Mouse (Mus musculus): Measurements from ENCODE around the gene Snx21. TPM values are rescaled to one million over a fixed set of nuclear protein-coding genes. Genes with fewer than 3 reads are reported as not detected.

Gene Snx21
- polyA plus RNA-seq, 1 experiment: 1.5 TPM

DNA sequence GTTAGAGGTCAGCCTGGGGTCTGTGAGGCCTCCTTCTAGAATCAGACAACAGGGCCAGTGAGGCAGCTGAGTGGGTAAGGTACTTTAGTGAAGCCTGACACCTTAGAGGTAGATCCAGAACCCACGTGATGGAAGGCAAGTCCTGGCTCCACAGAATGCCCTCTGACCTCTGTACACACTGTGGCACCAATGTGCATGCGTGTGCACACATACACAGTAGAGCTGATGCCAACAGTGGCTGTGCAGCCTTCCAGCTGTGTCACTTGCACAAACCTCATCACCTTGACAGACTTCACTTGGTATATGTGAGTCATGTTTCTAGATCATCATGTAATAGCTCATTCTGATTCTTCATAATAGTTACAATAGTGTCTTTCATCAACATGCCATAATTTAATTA, 33.2 kb upstream of the Snx21 start:
- H3K4me3 ChIP-seq (replicated peaks): no peak overlapping the region
- TF ChIP-seq GATA1 (IDR thresholded peaks at IDR 0.05; ENCODE audit: low read length): no peak
- no peak for TF ChIP-seq TAL1 (IDR thresholded peaks at IDR 0.05; ENCODE audit: low read length)
- peaks cover 9% of the 10 kb centered on the region for H3K9me3 ChIP-seq (ENCODE audit: control insufficient read depth, low read length)
- H3K27me3 ChIP-seq (ENCODE audit: control insufficient read depth): no peaks in the 10 kb centered on the region
- H3K4me1 ChIP-seq (ENCODE audit: control insufficient read depth): peaks cover 57% of the 10 kb centered on the region
- H3K36me3 ChIP-seq (ENCODE audit: control insufficient read depth): peaks cover 100% of the 10 kb centered on the region

DNA sequence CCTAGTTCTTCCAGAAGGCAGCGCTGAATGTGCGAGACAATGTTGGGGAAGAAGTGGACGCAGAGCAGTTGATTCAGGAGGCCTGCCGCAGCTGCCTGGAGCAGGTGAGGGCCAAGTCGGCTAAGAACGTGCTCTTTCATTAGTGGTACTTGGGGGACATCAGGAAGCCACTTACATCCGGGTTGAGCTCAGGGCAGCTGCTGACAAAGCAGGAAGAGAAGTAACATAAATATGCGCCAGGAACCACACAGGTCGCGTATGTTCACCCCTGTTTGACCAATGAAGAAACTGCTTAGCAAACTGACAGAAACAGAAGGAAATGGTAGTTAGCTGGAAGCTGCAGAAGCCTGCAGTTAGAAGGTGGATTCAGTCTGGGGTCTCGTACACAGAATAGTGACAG, 31.5 kb upstream of the Snx21 start:
- no peak for TF ChIP-seq TAL1 (IDR thresholded peaks at IDR 0.05; ENCODE audit: low read length)
- TF ChIP-seq GATA1 (IDR thresholded peaks at IDR 0.05; ENCODE audit: low read length): no peak
- peaks cover 9% of the 10 kb centered on the region for H3K9me3 ChIP-seq (ENCODE audit: control insufficient read depth, low read length)
- H3K4me3 ChIP-seq (replicated peaks): no peak overlapping the region
- peaks cover 57% of the 10 kb centered on the region for H3K4me1 ChIP-seq (ENCODE audit: control insufficient read depth)
- H3K27me3 ChIP-seq (ENCODE audit: control insufficient read depth): no peaks in the 10 kb centered on the region
- H3K36me3 ChIP-seq (ENCODE audit: control insufficient read depth): peaks cover 100% of the 10 kb centered on the region

DNA sequence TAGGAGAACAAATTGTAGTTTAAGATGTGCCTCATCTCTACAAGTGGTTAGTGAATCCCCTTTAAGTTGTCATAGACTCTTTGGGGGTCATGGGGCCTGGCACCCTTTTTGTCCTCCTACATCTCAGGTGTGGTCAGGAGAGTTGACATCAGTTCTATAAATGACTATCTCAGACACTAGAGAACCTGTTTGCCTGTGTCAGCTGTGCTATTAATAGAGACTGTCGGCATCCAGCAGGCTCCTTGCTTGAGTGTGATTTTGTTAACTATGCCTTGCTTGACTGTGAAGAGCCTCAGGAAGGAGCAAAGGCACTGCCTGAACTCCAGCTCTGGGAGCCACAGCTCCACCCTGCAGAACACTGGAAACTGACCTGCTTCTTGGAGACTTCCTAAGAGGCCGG, 30.8 kb upstream of the Snx21 start:
- H3K27me3 ChIP-seq (ENCODE audit: control insufficient read depth): no peaks in the 10 kb centered on the region
- H3K4me3 ChIP-seq (replicated peaks): no peak overlapping the region
- TF ChIP-seq TAL1 (IDR thresholded peaks at IDR 0.05; ENCODE audit: low read length) (no peak), GATA1 (IDR thresholded peaks at IDR 0.05; ENCODE audit: low read length) (no peak)
- peaks cover 59% of the 10 kb centered on the region for H3K4me1 ChIP-seq (ENCODE audit: control insufficient read depth)
- peaks cover 9% of the 10 kb centered on the region for H3K9me3 ChIP-seq (ENCODE audit: control insufficient read depth, low read length)
- peaks cover 100% of the 10 kb centered on the region for H3K36me3 ChIP-seq (ENCODE audit: control insufficient read depth)

DNA sequence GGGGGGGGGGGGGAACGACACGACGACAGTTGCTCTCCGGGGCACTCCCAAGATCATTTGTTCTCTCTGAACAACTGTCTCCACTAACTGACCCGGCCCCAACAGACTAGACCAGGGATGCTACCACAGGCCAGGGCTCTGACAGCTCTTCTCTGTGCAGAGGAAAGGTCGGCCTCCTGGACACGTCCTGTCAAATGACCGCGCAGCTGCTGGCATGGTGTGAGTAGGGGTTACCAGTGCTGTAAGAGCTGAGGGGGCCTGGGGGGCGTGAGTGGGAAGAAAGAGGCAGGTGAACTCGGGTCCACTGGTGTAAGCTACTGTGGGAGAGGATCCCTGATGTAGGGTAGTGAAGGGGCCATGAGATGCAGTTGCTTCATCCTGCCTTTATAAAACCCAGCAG, 27.8 kb upstream of the Snx21 start:
- H3K27me3 ChIP-seq (ENCODE audit: control insufficient read depth): no peaks in the 10 kb centered on the region
- peaks cover 80% of the 10 kb centered on the region for H3K4me1 ChIP-seq (ENCODE audit: control insufficient read depth)
- peaks cover 9% of the 10 kb centered on the region for H3K9me3 ChIP-seq (ENCODE audit: control insufficient read depth, low read length)
- no peak overlapping the region for H3K4me3 ChIP-seq (replicated peaks)
- TF ChIP-seq TAL1 (IDR thresholded peaks at IDR 0.05; ENCODE audit: low read length): no peak
- TF ChIP-seq GATA1 (IDR thresholded peaks at IDR 0.05; ENCODE audit: low read length): no peak
- peaks cover 100% of the 10 kb centered on the region for H3K36me3 ChIP-seq (ENCODE audit: control insufficient read depth)

DNA sequence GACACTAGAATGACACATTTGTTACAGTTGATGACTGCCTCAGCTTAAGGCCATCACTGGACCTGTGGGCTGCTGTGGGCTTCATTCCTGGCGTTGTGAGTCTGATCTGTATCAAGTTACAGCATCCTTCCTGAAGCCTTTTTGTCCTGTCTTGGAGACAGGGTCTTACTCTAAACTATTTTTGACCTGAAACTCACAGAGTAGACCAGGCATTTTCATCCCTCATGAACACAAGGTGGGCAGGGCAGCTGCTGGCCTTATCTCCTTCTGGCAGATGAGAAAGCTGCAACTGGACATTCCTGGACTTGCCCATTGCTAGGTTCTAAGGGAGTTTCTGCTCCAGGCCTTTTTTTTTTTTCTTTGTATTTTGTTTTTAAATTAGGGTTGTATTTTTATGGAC, 26.9 kb upstream of the Snx21 start:
- peaks cover 9% of the 10 kb centered on the region for H3K9me3 ChIP-seq (ENCODE audit: control insufficient read depth, low read length)
- H3K4me3 ChIP-seq (replicated peaks): peak overlapping the region; percentile 1
- H3K27me3 ChIP-seq (ENCODE audit: control insufficient read depth): no peaks in the 10 kb centered on the region
- H3K4me1 ChIP-seq (ENCODE audit: control insufficient read depth): peaks cover 86% of the 10 kb centered on the region
- TF ChIP-seq TAL1 (IDR thresholded peaks at IDR 0.05; ENCODE audit: low read length) (peak; percentile 86), GATA1 (IDR thresholded peaks at IDR 0.05; ENCODE audit: low read length) (peak; percentile 75)
- H3K36me3 ChIP-seq (ENCODE audit: control insufficient read depth): peaks cover 100% of the 10 kb centered on the region

DNA sequence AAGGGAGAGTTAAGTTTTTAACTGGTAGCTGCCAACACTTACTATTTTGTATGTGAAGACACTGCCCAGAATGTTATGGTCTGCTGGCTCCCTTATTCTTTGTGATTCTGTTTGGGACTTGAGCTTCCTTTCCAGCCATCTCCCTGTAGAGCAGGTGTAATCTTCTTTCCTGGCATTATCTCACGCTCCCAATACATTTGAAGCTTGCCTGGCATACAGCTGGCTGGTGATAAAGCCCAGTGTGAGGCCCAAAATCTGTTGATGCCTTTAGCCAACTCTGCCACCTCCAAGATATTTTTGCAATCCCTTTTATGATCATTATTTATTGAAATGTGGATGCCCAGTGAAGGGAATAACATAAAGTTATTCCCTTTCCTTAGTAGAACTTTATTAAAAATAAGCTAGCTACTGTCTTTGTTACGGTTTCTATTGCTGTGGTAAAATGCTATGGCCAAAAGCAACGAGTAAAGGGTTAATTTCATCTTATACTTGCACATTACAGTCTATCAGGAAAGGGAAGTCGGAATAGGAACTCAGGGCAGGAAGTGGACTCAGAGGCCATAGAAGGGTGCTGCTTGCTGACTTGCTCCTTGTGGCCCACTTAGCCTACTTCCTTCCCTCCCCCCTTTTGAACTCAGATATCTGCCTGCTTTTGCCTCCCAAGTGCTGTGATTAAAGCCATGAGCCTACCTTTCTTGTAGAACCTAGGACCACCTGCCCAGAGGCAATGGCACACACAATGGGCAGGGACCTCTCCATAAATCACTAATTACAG, 25.4 kb upstream of the Snx21 start:
- H3K9me3 ChIP-seq (ENCODE audit: control insufficient read depth, low read length): peaks cover 9% of the 10 kb centered on the region
- H3K4me1 ChIP-seq (ENCODE audit: control insufficient read depth): peaks cover 85% of the 10 kb centered on the region
- TF ChIP-seq GATA1 (IDR thresholded peaks at IDR 0.05; ENCODE audit: low read length): peak; percentile 98
- TF ChIP-seq TAL1 (IDR thresholded peaks at IDR 0.05; ENCODE audit: low read length): peak; percentile 98
- H3K27me3 ChIP-seq (ENCODE audit: control insufficient read depth): no peaks in the 10 kb centered on the region
- peaks cover 96% of the 10 kb centered on the region for H3K36me3 ChIP-seq (ENCODE audit: control insufficient read depth)
- H3K4me3 ChIP-seq (replicated peaks): peak overlapping the region; percentile 44

DNA sequence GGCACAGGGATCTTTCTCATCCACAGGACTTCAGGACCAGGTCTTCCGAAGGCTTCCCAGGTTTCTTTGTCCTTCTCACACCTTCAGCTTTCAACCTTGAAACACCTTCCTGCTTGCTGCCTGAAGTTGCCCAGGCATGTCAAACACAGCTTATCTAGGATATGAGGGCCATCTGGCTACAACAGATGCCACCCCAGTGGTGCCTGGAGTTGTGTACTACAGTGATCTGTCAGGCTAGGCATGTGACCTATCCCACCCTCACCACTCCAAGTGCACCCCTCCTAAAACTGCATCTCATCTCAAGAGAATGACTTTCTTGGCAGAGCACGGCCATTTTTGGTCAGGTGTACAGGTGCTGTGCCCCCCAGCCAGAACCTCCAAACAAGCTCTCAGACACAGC, 24.1 kb upstream of the Snx21 start:
- no peaks in the 10 kb centered on the region for H3K27me3 ChIP-seq (ENCODE audit: control insufficient read depth)
- H3K36me3 ChIP-seq (ENCODE audit: control insufficient read depth): peaks cover 96% of the 10 kb centered on the region
- peak overlapping the region; percentile 40 for H3K4me3 ChIP-seq (replicated peaks)
- H3K9me3 ChIP-seq (ENCODE audit: control insufficient read depth, low read length): peaks cover 4% of the 10 kb centered on the region
- H3K4me1 ChIP-seq (ENCODE audit: control insufficient read depth): peaks cover 83% of the 10 kb centered on the region
- TF ChIP-seq TAL1 (IDR thresholded peaks at IDR 0.05; ENCODE audit: low read length) (peak; percentile 95), GATA1 (IDR thresholded peaks at IDR 0.05; ENCODE audit: low read length) (peak; percentile 88)

DNA sequence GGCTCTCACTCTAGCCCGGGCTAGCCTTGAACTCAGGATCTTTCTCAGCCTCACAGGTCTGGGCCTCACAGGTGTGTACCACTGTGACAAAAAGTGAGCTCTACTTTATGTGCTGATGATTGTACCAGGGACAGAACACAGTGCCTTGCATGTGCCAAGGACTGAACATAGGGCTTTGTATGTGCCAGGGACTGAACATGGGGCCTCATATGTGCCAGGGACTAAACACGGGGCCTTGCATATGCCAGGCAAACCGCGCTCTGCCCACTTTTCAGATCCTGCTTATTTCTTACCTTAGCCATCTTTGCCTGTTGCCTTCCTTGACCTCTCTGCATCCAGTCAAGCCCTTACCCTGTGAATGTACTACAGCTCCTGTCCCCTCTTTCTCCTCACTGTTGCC, 23.7 kb upstream of the Snx21 start:
- Histone ChIP-seq H3K36me3 (ENCODE audit: control insufficient read depth) (peaks cover 96% of the 10 kb centered on the region), H3K4me1 (ENCODE audit: control insufficient read depth) (peaks cover 81% of the 10 kb centered on the region), H3K9me3 (ENCODE audit: control insufficient read depth, low read length) (no peaks in the 10 kb centered on the region), H3K4me3 (replicated peaks) (peak overlapping the region; percentile 40), H3K27me3 (ENCODE audit: control insufficient read depth) (no peaks in the 10 kb centered on the region)
- TF ChIP-seq TAL1 (IDR thresholded peaks at IDR 0.05; ENCODE audit: low read length): no peak
- TF ChIP-seq GATA1 (IDR thresholded peaks at IDR 0.05; ENCODE audit: low read length): no peak

DNA sequence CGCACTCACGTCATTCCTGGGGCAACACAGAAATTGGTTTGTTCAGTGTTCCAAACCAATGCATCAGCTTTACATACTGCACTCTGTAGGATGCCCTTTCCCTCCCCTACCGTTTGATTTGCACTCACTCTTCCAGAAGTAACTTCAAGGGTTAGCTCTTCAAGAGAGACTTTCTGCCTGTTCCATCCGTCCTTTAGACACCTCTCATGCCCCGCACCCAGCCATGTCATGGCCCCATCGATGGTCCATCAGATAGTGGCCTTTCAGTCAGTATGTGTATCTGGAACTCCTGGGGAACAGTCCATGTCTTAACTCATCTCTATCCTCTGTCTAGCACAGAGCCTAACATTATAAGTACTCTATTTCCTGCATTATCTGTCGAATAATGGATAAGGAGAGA, 23.0 kb upstream of the Snx21 start:
- Histone ChIP-seq H3K4me3 (replicated peaks) (peak overlapping the region; percentile 28), H3K27me3 (ENCODE audit: control insufficient read depth) (no peaks in the 10 kb centered on the region), H3K4me1 (ENCODE audit: control insufficient read depth) (peaks cover 80% of the 10 kb centered on the region), H3K9me3 (ENCODE audit: control insufficient read depth, low read length) (no peaks in the 10 kb centered on the region), H3K36me3 (ENCODE audit: control insufficient read depth) (peaks cover 96% of the 10 kb centered on the region)
- TF ChIP-seq GATA1 (IDR thresholded peaks at IDR 0.05; ENCODE audit: low read length) (peak; percentile 13; the same call in 1 of the 2 replicates), TAL1 (IDR thresholded peaks at IDR 0.05; ENCODE audit: low read length) (no peak)

Measured in erythroblast, embryonic 14.5 days (primary cell).